Mouse (Mus musculus): ENCODE measurements around the gene Ppp1cb.

Gene Ppp1cb

DNA sequence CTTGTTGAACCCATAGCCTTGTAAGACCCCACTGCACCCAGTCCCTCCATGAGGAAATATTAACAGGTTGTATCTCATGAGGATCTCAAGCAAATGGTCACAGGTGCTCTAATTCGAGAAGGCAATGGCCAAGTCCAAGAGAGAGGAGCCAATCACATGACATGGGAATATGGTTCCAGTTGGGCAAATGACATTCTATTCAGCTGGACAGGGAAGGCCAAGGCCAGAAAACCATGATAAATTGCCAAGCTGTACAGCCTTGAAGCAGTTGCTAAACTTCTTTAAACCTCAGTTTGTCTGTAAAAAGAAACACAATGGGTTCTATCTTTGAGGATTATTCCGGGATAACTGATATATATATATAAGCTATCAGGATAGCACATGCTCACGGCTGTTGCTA lies 14.7 kb upstream of the Ppp1cb start:
- DNase-seq (ENCODE audit: low read depth, low spot score): no peak

DNA sequence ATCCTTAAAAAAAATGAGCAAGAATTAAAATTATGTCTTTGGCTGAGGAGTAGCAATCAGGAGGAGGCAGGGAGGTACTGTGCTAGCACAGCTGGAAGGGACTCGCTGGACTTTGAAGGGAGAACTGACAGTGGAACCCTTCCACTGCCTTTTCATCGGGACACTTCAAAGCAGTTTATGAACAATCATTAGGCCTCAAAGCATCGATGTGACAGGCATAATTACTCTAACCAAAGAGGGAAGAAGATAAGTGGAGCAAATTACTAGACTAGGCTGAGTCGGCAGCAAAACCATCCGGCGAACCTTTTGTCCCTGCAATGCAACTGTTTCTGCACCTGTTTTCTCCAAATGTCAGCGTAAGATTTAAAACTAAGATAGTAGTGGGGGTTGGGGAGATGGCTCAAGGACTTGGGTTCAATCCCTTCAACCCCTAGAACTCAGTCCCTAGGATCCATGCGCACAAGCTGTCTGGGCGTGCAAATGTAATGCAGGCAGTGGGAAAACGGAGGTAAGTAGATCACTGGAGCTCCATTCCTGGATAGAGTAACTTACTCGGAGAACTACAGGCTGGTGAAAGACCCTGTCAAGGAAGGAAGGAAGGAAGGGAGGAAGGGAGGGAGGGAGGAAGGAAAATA lies 13.2 kb upstream of the Ppp1cb start:
- DNase-seq (ENCODE audit: low read depth, low spot score): no peak

DNA sequence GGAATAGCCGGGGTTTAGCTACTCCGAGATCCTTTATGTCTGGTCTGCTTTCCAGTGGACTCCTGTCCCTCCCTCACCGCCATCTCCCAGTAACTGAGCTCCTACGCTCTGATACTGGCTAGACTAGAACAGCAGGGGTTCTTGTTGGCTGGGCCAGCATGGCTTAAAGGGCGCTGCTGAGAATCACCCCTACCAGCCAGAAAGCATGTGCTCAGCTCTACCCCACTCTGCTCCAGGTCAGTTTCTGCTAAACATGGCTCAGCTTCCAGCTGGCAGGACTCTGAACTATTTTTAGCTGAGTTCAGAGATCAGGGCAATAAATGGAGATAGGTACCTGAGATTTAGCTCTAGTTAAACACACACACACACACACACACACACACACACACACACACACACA lies 12.2 kb upstream of the Ppp1cb start:
- no peak for DNase-seq (ENCODE audit: low read depth, low spot score)

DNA sequence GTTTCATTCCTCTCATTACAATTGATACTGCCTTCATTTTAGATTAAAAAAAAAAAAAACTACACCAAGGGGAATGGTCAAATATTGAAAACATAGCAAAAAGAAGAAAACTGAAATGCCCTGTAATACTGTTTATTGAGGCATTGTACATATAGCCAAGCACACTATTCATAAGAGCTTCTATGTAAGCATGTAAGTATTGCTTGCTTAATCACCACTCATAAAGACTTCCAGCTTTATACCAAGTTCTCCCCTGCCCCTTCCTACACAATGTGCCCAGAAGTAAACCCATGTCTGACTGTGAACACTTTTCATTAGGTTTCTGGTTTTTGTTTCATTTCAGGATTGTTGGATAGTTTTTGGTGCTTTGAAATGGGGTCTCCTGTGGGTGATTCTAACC lies 11.8 kb upstream of the Ppp1cb start:
- DNase-seq (ENCODE audit: low read depth, low spot score): no peak

DNA sequence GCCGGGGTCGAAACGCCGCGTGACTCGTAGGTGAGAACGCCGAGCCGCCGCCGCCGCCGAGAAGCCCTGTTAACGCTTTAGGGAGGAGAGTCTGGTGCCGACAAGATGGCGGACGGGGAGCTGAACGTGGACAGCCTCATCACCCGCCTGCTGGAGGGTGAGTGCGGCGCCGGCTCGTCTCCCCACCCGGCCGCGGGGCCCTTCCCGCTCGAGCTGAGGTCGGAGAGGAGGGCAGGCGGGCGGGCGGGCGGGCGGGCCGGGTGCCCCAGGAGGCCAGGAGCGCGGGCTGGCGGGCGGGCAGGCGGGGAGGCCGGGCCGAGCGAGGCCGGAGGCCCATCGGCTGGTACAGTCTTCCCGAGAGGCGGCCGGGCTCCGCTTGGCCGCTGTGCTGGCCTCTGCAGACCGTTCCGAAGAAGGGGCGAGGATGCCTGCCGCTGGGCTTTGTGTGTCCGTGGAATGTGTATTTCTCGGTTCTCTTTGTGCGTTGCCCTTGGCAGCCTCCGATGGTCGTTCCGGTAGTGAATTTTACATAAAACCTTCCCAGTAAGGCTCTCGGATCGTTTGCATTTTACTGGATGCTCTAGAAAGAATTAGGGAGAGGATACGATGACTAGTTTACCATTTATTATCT lies 723 bp downstream of the Ppp1cb start:
- peak; percentile 24 for DNase-seq (ENCODE audit: low read depth, low spot score)

DNA sequence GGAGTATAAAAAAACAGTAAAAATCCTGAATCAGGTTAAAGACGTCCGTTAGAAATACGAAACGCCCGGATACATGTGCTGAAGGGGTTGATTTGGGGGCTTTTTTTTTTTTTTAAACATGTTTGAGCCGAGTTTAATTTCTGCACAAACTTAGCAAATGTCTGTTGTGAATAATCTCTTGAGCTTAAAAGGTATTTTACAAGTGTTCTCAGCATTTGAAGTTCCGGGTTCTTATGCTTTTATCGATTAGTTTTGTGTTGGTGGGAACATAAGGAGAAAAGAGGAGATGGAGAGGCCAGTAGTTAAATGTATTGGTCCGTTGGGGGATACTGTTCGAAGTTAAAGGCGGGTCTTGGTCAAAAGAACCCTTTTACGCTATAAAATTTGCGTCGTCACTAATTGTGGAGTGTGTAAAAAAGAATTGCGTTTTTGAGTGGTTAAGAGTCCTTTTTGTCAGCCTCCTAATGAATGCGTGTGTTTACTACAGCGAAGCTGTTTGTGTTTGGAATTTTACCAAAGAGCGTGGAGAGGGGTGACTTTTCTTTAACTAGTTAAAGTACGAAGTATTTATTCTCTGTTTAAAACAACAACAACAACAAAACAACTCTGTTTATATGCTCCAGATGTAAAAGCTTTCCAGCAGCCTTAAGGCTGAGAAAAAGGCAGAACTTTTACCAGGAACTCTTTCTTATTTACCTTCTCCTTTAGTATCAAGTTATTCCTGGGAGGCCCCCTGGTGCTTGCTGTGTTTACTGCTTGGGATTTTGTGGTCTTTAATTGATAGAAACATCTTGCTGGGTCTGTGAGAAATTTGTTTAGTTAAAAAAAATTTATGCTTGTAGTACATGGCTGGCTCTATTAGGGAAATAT lies 1.5 kb downstream of the Ppp1cb start:
- DNase-seq (ENCODE audit: low read depth, low spot score): peak; percentile 27

DNA sequence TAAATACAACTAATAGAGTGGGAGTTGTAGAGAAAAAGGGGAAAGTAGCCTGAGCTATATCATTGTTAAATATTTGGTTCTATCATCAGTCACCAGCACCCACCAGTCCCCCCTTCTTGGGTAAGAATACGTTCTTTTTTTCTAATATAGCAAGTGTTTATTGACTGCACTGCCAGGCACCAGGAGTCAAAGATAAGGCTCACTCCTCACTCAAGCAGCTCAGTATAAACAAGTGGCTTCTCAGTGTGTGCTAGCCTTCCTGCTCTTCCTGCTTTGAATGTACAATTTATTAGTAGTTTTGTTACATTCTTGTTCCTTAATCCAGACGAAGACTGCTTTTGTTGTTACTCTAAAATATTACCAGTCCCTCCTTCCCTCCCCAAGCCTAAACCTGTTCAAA lies 2.3 kb downstream of the Ppp1cb start:
- no peak for DNase-seq (ENCODE audit: low read depth, low spot score)

DNA sequence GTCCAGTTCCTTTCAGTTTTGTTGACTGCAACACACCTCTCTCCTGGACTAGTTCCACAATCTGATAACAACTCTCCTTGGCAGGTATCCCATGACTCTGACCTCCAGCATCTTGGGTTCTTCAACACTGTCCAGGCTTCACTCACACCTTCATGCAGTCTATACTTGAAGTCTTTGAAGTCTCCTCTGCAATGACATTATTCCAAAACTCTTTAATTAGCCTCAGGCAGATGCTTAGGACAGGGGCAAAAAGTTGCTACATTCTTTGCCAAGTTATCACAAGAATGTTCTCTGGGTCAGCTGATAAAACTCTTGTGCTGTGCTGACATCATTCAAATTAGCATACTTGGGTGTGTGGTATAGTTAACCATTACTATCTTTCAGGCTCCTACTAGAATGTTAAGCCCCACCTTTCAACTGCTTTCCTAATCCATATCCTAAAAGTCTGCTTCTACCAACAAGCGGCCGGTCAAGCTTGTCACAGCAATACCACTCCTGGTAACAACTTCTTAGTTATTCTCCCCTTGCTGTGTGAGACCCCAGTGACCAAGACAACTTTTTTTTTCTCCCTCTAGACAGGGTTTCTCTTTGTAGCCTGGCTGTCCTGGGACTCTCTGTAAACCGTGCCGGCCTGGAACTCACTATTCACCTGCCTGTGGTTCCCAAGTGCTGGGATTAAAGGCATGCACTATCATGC lies 13.8 kb downstream of the Ppp1cb start:
- no peak for DNase-seq (ENCODE audit: low read depth, low spot score)

DNA sequence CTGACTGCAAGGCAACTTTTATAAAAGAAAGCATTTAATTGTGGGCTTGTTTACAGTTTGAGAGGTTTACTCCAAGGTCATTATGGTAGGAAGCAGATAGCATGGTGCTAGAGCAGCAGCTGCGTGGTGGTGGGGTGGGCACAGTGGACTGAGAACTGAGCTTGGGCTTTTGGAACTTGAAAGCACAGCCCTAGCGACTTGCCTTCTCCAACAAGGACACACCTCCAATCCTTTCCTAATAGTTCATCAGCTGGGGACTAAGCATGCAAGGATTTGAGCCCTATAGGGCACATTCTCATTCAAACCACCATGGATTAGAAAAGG lies 14.3 kb downstream of the Ppp1cb start:
- DNase-seq (ENCODE audit: low read depth, low spot score): no peak

DNA sequence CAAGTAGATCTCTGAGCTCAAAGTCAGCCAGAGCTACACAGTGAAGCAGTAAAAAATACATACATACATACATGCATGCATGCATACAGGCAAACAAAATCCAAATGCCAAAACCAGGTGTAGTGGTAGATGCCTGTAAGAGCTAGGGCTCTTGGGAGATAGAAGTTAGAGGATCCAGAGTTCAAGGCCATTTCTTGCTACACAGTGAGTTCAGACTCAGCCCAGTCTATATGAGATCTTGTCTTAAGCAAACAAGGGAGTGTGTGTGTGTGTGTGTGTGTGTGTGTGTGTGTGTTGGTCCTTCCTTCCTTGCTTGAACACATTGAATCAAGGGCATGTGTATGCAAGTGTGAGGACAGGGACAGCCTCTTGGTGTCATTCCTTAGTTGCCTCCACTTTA lies 17.9 kb downstream of the Ppp1cb start:
- DNase-seq (ENCODE audit: low read depth, low spot score): no peak

DNA sequence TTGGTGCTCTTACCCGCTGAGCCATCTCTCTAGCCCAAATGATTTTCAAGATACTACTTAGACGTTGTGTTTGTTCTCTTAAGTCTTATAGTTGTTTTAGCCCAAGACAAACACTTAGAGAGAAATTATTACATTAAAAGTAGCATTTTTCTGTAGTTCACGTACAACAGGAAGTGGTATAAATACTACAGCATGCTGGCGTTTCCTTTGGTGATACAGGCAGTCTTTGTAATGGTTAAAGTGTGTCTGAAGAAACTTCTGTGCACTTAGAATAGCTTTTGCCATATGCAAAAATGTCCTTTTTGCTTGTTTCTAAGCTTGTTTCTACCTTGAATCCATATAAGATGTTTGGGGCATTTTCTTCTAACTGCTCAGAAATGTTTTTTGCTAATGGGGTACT lies 20.3 kb downstream of the Ppp1cb start:
- DNase-seq (ENCODE audit: low read depth, low spot score): no peak

DNA sequence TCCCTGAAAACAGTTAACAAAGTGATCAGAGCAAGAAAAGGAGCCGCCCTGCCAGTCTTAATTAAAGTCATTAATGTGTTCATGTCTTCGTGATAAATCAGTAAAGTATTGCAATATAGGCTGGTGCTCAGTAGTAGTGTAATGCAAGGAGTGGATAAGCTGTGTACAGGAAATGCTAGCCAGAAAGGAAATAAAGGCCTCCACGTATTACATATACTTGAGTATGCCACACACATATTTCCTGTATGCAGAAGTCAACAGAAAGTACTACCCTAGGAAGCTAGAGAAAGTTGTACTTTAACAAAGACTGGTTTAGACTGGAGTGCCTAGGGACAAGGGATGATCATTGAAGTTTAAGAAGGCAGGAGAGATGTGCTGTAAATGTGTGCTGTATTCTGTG lies 26.8 kb downstream of the Ppp1cb start:
- DNase-seq (ENCODE audit: low read depth, low spot score): no peak

DNA sequence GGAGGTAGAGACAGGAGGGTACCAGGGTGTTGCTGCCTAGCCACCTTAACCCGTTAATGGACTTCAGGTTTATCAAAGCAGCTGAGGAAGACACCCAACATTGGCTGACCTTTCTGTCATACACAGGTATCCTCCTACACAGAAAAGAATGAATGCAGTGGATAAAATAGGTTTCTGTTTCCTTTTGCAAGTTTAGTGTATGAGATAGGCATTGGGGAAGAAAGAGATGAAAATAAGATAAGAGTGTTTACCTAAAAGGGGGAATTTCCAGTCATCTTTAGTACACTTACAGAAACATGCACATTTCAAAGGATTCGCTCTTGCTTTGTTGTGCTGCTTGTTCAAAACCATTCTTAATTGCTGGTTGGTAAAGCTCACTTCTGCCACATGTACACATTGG lies 29.4 kb downstream of the Ppp1cb start:
- no peak for DNase-seq (ENCODE audit: low read depth, low spot score)

DNA sequence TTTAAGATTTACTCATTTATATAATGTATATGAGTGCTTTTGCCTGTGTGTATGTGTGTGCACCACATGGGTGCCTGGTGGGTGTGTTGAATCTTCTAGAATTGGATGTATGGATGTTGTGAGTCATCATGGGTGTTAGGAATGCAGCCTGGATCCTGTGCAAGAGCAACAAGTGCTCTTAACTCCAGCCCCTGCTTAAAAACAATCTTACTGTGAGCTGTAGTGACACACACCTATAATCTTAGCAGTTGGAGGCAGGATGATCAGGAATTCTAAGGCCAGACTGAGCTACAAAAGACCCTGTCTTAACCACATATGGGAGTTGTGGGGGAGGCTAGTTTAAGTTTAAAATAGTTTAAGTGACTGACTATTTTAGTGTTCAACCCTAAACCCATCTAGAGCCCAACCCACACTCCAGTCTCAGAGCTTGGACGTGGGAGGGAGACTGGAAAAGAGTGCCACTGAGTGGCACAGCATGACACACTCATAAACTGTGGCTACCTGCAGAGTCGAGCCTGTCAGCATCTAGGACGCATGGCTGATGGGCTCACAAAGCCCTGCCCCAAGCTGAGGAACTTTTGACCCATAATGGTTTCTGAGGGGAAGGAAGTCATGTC lies 35.5 kb downstream of the Ppp1cb start:
- no peak for DNase-seq (ENCODE audit: low read depth, low spot score)

DNA sequence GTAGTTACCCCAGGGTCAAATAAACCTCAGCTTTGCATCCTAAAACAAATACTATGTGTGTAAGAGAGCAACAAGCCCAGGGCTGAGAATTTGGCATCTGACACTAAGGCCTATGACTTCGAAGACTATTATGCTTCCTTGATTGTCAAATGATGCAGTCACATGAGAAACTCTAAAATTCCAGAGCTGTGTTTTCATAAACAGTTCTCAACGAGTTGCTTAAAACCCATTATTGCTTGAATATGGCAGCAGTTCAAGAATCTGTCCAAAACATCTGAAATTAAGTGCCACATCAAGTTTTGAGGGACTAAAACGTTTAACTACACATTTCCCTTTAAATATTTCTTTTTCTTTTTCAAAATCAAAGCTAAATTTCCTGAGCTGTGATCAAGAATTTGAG lies 50.1 kb downstream of the Ppp1cb start:
- no peak for DNase-seq (ENCODE audit: low read depth, low spot score)

DNA sequence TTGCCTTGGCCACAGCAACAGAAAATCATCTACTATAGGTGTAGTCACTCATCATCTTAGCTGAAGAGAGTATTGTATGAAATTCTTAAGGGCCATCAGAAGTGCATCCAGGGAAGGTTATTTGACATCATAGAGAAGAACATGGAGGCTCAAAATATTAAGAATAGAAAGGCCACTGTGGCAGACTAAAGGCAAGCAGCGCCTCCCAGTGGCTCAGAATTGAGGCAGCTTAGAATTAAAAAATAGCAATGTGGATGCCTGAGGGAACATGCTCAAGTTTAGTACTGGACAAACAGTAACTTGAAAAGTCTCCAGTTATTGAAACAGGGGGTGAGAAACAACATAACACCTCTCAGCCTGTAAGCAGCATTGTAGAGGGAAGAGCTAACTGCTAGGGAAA lies 61.7 kb downstream of the Ppp1cb start:
- no peak for DNase-seq (ENCODE audit: low read depth, low spot score)

DNA sequence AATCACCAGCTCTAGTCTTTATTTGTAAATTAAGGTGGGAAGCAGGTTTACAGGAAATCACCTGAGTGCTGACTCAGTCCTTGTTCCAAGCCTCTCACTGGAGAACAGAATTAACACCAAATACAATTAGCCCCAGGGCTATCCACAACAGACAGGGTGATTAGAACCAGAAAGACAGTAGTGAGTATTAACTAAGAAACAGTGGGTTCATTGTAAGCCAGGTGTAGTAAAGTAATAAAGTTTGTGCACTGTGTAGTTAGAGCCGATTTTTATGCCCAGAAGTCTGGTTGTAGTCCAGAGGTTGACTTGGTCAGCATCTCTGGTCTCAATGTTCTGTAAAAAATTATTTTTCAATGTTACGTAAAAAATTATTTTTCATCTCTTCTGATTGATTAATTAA lies 90.8 kb downstream of the Ppp1cb start:
- no peak for DNase-seq (ENCODE audit: low read depth, low spot score)

DNA sequence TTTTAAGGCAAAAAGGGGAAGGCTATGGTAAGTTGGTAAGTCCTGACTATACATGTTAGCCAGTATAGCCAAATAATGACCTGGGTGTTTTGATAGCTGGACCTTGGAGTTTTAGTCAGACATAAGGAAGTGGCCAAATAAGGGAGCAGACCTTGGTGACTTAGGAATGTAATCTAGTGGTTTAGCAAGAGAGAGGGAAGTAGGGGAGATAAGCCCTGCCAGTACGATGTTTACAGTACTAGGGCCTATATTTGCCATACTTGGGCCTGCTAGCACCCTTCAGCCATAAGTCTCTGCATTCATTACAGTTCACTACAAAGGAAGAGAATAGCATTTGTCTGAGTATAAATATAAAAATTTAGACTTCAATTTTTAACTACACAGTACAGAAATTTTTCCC lies 106.1 kb downstream of the Ppp1cb start:
- no peak for DNase-seq (ENCODE audit: low read depth, low spot score)

Data from embryo, embryonic 11.5 days (tissue).